Mouse (Mus musculus) lung, postnatal 14 days (tissue): Measurements from ENCODE around the gene Hnrnph1.
"Not testable (repeated sequence)": the region's sequence is repeated elsewhere in the genome, so short reads cannot be mapped to it uniquely, and the experiment has no call there.

Experiments
- DNase-seq: peaks from one replicate; pipeline ENCODE4 v3.0.0; 2021

Hnrnph1 gene

DNA sequence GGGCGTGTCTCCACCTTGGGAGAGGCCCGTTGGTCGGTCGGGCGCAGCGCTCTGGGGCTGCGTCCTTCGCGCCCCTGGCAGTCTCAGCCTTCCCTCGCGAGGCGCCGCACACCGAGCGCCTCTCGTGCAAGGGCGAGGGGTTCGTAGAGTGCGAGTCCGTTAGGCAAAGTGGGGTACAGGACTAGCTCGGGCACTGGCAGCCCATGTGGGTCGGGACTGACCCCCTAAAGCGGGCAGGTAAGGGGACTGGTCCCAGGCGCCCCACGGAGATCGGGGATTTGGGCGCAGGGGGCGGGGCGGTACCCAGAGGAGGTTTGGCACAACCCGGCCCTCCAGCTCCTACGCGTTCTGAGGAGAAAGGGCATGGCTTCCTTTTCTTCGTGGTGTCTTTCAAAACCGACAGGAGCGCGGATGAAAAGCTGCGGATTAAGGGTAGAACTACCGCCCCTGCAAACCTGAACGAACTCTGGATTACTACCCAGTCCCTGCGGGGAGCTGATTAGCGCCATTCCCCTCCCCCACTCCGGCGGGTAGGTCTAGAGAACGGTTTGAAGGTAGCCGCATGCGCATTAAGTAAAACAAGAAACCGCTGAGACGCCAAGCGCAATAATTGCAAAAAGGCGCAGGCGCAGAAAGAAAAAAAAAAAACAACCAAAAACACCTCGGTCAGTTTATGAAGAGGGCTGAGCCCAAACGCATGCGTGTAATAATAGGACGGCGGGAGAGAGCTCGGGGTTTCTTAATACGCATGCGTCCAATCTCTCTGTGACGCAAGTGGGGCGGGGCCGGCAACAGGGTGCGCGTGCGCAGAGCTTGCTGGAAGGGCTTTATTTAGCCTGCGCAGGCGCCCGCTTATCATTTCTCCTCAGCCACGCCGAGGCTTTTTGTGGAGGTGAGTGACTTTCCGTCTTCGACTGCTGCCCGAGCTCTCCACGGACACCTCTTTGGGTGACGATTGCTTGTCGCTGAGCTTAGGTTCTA is at the start of gene Hnrnph1:
Gene Hnrnph1, plus strand, starts transcription at position 80 of the 981 bp plus-strand sequence.
- peak; percentile 99 for DNase-seq

DNA sequence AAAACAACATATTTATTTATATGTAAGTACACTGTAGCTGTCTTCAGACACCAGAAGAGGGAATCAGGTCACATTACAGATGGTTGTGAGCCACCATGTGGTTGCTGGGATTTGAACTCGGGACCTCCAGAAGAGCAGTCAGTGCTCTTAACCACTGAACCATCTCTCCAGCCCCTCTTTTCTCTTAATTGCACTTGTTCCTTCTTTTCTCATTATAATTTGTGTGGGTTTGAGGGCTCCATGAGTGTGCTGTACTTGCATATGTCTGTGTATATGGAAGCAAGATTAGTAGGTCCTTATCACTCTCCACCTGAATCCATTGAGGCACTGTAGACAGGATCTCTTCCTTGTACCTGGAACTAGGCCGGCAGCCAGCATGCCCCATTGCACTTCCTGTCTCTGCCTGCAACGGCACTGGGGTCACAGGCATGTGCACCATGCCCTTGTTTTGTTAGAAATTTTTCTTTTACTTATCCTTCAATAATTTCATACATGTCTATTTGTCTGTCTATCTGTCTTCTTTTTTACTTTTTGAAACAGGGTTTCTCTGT is 48.6 kb upstream of the Hnrnph1 start:
- no peak for DNase-seq

DNA sequence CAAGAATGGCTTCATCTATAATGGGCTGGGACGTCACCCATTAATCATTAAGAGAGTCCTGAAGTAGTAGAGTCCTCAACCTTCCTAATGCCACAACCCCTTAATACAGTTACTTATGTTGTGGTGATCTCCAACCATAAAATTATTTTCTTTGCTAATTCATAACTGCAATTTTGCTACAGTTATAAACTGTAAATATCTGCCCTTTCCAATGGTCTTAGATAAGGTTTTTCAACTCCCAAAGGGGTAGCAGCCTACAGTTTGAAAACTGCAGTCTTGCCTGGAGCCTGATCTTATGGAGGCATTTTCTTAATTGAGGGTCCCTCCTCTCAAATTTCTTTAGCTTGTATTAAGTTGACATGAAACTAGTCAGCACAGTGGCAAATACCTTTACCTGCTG is 47.4 kb upstream of the Hnrnph1 start:
- no peak for DNase-seq

DNA sequence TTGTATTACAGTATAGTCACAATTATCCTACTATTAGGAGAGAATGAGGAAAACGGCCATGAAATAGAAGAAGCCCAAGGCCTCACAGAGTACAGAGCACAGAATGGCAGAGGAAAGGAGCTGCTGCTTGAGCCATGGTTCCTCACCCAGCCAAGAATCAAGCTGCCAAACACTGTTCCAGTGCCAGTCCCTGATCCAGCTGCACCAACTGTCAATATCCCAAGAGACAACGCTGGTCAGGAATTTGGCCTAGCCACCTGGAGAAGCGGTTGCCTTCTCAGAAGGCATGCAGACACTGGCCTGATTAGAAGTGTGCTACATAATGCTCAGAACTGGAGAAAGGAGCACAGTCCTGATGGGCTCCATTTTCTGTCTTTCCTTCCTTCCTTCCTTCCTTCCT is 43.6 kb upstream of the Hnrnph1 start:
- DNase-seq = no peak

DNA sequence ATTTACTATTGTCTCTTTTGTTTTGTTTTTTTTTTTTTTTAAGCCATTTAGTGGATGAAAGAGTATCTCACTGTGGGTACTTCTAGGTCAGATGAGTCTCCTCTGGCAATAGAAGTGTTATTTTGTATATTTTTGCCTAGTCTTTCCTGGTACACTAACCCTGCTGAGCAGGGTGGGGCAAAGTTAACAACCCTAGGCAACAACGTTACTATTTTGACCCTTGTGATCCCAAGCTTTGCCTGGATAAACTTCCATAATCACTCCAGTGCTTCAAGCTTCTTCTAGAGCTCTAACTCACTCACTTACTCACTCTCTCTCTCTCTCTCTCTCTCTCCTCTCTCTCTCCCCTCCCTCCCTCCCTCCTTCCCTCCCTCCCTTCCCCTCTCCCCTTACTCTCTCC is 40.7 kb upstream of the Hnrnph1 start:
- no peak for DNase-seq

DNA sequence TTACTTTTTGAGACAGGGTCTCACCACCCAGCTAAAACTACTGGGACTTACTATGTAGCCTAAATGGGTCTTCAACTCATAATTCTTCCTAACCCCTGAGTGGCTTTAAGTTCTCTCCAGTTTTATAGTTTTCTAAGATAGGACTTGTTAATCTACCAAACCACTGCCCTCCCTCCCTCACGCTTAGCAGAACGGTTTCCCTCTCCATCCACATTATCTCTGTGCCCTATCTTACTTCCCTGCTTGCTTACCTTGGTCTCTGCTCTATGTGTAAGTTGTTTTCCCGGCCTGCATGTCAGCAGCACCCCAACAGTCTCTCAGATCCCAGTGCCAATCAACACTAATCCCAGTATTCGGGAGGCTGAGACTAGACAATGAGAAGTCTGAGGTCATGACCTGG is 39.9 kb upstream of the Hnrnph1 start:
- DNase-seq = no peak

DNA sequence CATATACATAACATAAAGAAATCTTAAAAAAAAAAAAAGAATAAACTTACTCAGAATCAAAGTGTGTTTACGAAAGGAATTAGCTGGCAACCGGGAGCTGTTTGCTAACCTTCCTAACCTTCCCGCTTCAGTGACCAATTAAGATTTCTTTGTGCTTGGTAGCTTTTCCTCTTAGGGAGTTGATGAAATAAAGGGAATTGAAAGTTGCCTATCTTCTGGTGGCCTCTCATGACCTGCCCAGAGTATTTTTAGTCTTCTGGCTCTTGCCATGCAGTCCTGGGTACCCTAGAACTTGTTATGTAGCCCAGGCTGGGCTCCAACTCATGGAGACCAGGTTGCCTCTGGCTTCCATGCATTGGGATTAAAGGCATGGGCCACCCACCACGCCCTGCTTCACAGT is 31.3 kb upstream of the Hnrnph1 start:
- DNase-seq = no peak

DNA sequence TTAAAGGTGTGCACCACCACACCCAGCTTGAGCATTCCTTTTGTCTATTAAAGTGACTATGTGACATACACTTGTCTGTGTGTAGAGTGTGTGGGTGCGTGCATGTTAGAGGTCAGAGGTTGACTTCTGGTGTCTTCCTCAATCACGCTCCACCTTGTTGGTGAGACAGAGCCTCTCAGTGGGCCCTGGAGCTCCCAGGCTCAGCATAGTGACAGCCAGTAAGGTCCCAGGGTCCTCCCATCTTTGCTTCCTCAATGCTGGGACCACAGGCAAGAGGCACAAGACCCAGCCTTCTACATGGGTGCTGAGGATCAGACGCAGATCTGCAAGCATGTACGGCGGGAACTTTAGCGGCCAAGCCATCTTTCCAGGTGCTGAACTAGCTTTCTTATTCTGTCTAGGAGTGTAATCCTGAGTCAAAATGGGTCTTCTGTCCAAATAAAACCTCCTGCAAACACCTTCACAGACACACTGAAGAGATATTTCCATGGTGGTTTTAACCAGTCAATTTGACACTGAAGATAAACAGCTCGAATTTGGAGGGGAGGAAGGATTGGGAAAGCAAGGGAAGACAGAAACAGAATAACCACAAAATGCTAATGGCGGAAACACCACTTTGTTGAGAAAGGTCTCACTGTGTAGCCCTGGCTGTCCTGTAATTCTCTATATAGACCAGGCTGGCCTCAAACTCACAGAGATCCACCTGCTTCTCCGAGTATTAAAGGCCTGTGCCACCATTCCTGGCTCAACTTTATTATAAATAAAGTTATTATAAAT is 30.3 kb upstream of the Hnrnph1 start:
- DNase-seq = no peak

DNA sequence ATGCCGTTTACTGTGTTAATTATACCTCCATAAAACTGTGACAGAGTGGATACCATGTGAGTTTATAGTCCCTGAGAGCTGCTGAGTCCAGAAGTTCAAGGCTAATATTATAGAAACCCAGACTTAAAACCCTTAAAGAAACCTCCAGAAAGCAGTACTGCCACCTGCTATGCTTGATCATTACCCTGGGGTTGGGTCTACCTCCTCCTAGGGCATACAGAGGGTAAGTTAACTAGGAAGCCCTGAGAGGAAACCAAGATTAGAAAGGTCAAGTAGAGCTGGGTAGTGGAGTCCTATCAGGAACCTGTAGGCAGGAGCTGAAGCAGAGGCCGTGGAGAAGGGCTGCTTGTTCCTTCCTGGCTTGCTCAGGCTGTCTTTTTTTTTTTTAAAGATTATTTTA is 24.6 kb upstream of the Hnrnph1 start:
- DNase-seq = no peak

DNA sequence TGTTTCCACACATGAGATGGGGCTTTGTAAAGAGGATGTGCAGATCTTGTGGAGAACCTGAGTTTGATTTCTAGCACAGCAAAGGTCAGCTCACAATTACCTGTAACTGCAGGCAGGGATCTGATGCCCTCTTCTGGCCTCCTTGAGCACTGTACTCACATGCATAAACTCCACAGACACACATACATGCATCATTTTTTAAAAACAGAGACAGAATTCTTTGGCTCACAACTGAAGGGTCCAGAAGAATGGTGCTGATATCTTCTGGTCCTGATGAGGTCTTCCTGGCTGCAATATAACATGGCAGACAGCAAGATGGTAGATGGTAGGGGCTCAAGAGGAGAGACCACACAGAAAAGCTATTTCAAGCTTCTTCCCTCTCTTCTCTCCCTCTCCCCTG is 22.6 kb upstream of the Hnrnph1 start, which contains the start of gene Cby3:
Gene Cby3, plus strand, starts transcription at position 301 of the 400 bp plus-strand sequence.
- no peak for DNase-seq

DNA sequence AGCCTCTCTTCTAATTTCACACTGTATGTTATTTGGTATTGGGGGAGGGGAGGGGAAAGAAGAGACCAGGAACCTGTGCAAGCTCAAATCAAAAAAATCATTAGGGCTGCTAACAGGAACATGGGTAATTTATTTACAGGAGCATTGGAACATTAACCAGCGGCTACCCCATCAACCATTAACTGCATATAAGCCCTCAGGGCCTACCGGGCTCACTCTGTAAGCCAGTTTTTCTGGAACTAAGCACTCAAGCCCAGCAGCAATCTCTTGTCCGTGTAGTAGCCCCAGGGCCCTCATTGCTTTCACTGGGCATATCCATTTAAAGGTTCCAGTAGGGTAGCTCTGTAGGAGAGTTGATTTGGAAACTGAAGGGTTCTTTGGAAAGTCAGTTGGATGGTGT is 21.9 kb upstream of the Hnrnph1 start:
- no peak for DNase-seq

DNA sequence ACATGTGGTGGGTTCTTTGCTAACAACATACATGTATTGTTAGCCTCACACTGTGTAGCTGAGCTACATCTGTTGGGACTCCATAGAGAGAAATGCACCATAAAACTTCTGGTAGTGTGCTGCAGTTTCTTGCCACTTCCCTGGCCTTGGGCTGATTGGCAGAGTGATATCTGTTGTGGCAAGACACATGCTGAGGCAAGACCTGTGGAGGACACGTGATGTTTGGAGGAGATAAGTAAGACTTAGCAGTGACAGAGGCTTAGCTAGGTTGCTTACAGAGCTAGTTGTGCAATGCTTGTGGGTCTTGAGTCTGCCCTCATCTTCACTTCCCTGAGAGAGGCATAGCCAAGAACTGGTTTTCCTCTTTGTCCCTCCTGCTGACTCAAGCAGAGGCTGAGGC is 21.4 kb upstream of the Hnrnph1 start:
- DNase-seq = no peak

DNA sequence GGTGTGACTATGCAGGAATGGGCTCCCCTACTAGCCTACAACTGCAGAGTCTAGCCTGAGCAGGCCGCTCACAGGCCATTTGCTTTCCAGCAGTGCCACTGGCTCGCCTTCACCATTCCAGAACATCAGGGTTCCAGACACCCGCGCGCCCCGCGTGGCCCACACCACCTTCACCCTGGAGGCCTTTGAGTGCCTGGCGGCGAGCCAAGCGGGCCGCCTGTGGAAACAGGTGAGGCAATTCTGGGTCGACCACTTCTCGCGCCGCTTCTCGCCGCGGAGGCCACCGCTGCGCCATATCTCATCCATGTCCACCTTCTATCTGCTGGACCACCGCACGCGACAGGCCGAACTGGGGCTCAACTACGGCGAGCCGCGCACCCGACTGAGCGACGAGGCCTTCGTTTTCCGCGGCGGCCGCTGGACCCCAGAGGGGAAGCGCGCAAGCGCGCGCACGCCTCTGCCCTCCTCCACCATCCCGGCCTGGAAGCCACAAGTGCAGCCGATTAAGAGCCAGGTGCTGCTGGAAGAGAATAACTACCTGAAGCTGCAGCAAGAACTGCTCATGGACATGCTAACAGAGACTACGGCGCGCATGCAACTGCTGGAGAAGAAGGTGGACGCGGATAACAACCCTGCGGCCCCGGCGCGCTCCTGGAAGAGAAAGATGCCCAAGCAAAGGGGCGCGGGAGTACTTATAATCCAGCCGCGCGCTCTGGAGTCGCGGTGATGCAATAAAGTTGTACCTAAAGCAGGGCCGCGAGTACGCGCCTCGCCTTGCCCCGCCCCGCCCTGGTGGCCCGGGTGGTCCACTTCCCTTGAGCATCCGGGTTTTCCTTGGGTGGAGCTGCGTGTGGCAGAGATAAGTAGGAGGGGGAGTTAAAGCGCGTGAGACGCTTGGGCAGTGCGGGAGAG is 17.6 kb upstream of the Hnrnph1 start:
- peak; percentile 55 for DNase-seq

DNA sequence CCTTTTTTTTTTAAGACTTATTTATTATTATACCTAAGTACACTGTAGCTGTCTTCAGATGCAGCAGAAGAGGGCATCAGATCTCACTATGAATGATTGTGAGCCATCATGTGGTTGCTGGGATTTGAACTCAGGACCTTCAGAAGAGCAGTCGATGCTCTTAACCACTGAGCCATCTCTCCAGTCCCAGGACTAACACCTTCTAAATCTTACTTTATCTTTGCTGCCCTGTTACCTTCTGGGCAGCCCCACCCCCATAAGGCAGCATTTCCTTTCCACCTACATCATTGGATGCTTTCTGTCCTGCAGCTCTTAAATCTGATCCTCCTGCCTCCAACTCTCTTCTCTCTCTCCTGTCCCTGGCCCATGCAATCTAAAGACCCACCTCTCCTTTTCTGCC is 15.5 kb upstream of the Hnrnph1 start:
- not testable (repeated sequence) for DNase-seq

DNA sequence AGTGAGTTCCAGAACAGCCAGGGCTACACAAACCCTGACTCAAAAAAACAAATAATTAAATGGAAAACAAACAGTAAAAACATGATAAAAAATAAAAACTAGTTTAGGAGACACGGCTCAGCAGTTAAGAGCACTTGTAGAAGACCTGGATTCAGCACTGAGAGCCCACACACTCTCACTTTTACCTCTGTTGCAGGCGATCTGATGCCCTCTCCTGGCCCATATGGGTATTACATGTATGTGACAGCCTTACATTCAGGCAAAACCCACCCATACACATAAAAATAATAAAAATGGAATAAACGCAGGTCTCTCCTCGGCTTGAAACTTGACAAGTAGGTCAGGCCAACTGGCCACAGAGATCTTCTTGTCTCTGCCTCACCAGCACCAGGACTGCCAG is 12.2 kb upstream of the Hnrnph1 start:
- peak; percentile 85 for DNase-seq

DNA sequence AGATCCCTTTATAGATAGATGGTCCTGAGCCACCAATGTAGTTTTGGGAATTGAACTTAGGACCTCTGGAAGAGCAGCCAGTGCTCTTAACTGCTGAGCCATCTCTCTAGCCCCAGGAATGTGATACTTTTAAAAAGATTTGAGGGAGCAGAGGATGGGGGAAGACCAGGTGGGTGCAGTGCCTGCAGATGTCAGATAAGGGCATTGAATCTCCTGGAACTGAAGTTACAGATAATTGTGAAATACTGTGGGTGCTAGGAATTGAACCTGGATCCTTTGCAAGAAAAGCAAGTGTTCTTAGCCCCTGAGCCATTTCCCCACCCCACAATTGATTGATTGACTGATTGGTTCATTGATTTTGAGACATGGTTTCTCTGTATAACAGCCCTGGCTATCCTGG is 11.5 kb upstream of the Hnrnph1 start:
- no peak for DNase-seq

DNA sequence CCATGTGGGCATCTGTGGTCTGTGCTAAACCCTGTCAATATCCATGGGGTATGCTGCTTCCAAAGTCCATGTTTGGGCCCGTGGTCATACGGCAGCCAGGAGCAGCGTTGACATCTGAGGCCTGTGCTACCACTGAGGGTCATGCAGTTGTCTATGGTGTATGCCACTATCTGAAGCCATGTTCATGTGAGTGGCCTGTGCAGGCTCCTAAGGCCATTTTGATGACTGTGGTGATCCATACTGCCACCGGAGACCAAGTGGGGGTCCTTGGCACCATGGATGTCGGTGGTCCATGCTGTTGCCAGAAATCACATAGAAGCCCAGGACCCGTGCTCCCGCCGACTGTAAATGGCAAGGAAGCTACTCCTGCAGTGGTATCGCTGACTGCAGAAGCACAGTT is 9.3 kb upstream of the Hnrnph1 start:
- DNase-seq = no peak

DNA sequence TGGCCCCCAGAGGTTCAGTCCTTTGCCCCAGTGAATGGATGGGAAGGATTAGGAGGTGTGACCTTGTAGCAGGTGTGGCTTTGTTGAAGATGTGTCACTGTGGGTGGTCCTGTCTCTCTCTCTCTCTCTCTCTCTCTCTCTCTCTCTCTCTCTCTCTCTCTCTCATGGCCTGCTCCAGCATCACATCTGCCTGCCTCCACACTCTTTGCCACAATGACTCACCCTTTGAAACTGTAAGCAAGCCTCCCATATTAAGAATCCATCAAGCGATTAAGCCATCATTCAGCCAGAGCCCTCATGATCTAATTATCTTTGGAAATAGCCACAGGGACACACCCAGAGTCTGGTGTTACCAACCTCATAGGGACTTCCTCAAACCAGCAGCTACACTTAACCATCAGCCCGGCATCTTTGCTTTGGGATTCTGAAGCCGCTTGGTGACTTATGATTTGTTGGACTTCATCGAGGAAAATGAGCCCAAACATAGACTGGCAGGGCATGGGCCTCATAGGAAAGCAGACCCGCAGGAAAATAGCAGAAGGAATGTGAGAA is 7.4 kb upstream of the Hnrnph1 start:
- DNase-seq = no peak

DNA sequence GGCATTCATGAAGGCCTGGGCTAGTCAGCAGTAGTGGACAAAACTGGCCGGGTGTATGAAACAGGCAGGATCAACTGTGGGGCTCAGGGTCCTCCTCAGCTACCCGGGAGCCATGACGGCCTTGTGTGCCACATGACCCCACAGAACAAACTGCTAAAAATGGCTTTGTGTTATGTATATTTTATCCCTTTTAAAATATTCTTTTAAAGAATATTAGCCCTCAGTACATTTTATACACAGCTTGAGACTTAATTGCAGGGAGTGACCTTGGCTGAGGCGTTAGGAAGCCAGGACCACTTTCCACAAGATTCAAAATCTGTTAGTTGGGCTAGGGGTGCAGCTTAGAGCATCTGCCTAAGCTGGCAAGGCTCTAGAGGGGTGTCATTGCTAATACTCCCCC is 5.8 kb upstream of the Hnrnph1 start:
- DNase-seq = no peak

DNA sequence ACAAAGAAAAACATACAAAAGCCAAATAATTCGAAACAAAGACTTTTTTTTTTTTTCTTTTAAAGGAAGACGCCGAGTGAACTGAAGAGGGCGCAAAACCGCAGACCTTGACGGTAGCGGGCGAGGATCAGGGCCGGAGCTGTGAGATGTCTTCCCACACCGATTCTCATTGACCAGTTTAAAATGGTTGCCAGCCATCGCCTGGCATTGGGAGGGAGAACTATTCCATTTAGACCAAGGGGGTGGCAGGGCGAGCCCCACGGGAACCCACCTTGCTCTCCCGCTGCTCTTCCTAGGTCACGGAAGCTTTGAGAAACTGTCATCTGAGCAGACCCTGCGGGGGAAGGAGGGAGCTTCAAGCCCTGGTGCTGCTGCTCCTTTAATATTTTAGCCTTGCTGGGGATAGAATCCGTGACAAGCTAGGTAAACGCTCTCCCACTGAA is 5.4 kb upstream of the Hnrnph1 start:
- DNase-seq = peak; percentile 67

DNA sequence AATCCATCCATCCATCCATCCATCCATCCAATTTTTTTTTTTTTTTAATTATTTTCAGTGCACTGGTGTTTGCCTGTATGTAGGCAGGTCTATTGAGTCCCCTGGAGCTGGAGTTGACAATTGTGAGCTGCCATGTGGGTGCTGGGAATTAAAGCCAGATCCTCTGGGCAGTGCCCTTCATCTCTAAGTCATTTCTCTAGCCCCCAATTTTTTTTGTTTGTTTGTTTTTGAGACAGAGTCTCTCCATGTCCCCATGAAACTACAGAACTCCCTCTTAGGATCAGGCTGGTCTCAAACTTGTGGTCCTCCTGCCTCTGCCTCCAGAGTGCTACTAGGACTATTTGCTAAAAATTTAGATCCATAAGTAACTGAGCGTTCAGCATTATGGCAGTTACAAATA is 4.9 kb upstream of the Hnrnph1 start:
- DNase-seq = no peak

DNA sequence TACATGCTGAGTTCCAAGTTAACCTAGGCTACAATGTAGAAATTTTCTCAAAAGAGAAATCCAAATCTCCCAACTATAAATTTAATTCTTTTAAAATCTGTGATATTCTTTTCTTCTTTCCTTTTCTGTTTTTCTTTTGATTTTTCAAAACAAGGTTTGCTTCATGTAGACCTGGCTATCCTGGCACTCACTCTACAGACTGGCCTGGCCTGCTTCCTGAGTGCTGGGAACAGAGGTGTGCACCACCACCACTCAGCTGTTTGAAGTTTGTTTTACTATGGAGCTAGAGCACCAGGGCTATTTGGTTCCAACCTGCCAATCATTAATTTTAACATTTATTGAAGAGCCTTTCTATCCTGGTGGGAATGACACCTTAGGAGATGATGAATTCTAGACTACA is 3.7 kb upstream of the Hnrnph1 start:
- DNase-seq = no peak
